Mouse (Mus musculus) liver, adult 2 months (tissue): ENCODE measurements at regions not wholly inside any gene's neighbourhood (a gene's known extent, or its start where the extent isn't known, plus 50 kb on each side); places are given as distances from the start of the nearest gene placed in this dataset.

ENCODE experiments used
- CTCF ChIP-seq: fragments of 200-500 bp; IDR thresholded peaks from 2 replicates; pipeline ENCODE4 v1.5.1; 2011; ENCODE audit warnings: low read depth, low read length, control low read depth
- POLR2A ChIP-seq: fragments of 200-500 bp; IDR thresholded peaks from 2 replicates; pipeline ENCODE4 v1.6.1; 2011; ENCODE audit warnings: low read length, control low read depth; ENCODE audit not compliant: insufficient read depth; ENCODE audit errors: extremely low read depth

DNA sequence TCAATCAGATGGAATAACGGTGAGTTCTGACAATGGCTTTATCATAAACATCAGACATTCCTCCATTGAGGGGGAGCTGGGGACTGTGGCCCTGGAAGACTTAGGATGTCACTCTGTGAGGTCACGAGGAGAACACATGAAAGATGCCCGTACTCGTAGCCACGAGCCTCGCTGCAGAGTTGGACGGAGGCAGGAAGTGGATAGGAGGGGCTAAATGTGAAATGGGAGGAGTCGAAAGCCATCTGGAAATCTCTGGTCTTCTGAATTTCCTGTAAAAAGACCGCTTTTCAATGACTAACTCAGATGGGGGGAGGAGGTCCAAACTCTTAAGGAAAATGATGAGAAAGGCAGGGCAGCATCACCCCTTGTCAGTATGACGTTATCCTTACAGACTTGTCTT, 210.5 kb downstream of the Gm45692 start:
- no peak for TF ChIP-seq CTCF
- no peak for TF ChIP-seq POLR2A
